Mouse (Mus musculus): ENCODE results near the gene Gm21861.
"Not testable (repeated sequence)": the region's sequence is repeated elsewhere in the genome, so short reads cannot be mapped to it uniquely, and the experiment has no call there.

Gene Gm21861

DNA sequence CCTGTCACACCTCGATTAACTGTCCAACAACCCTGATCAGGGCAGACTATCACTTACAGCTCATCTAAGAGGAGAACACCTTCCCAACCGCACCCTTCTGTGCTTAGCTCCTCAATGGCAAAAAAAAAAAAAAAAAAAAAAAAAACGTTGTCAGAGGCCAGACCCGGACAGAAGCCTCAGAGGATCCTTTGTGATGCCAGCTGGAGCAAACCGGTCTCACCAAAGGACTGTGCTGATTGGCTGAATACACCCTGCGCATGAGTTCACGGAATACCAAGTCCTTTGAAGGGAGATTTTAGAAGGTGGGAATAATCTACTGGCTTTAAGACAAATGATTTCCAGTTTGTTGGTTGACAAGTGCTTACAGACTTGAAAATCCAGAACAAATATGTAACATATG, at the start of gene Gm21861:
TSS of gene Gm21861 (minus strand) at position 101 of the 400 bp plus-strand sequence.
- not testable (repeated sequence) for DNase-seq

Data from thymus, postnatal 25 days (tissue).